15 mouse cellular contexts compared by ENCODE assay signal in genomic region chr17:86982497-86982896, GRCm38 (mm10). TPM values are rescaled to one million over a fixed set of nuclear protein-coding genes. Genes with fewer than 3 reads are reported as not detected.
DNase-seq lines count a peak whose midpoint lies in the region; ATAC-seq and TF ChIP-seq lines count a peak whose summit lies in the region.
"Had no signal": no experiment of that assay in that cellular context is flagged by ENCODE, and none has a peak within 500 bp of the region (broad histone marks: within the 10 kb centered on the region; RNA-seq: fewer than 3 reads in every experiment).

No protein-coding gene starts in this region.

- H3K27ac ChIP-seq in lung, postnatal 0 days (ENCODE audit: low read length) = no peak overlapping the region
- H3K27ac ChIP-seq: forebrain, embryonic 10.5 days; hindbrain, embryonic 15.5 days; limb, embryonic 15.5 days; macrophage had no signal

- no peak overlapping the region for H3K4me3 ChIP-seq in lung, postnatal 0 days (ENCODE audit: low read depth, low read length)
- H3K4me3 ChIP-seq: forebrain, embryonic 10.5 days; hindbrain, embryonic 15.5 days; limb, embryonic 15.5 days had no signal

- no peak for ATAC-seq in lung, postnatal 0 days

- no peak overlapping the region for H3K4me2 ChIP-seq in lung, postnatal 0 days (replicated peaks; ENCODE audit: low read depth, low read length)
- H3K4me2 ChIP-seq: hindbrain, embryonic 15.5 days; limb, embryonic 15.5 days had no signal

- H3K9ac ChIP-seq in lung, postnatal 0 days (replicated peaks; ENCODE audit: low read depth) = no peak overlapping the region
- H3K9ac ChIP-seq: hindbrain, embryonic 15.5 days; limb, embryonic 15.5 days had no signal

- 19% methylated on average over 9 of the region's 9 CpGs for WGBS in large intestine, adult 2 months
- WGBS in lung, postnatal 0 days = 63% methylated on average over 9 of the region's 9 CpGs

- peak; percentile 61 for DNase-seq in kidney, adult 11 months
- no peak for DNase-seq in kidney, postnatal 10 days
- DNase-seq in ZHBTc4 (ENCODE audit: low read depth, low spot score) = peak; percentile 83
- peak; percentile 63 to 66 for DNase-seq in heart, postnatal 10 days
- peak; percentile 57 for DNase-seq in large intestine, adult 2 months (ENCODE audit: low read depth, low spot score)
- no peak for DNase-seq in left cerebral cortex, adult 18-20 months (ENCODE audit: low spot score in 2 of 2)
- no peak for DNase-seq in left cerebral cortex, postnatal 36 days (ENCODE audit: low spot score in 2 of 2)
- DNase-seq in lung, postnatal 0 days (ENCODE audit: low spot score) = no peak
- DNase-seq: cerebellum, adult 2 months had no signal

- TF ChIP-seq CTCF in lung, postnatal 0 days (IDR thresholded peaks at IDR 0.05) = no peak

- intact Hi-C loops in heart, postnatal 10 days (cut with DNase I) = no loop called here
- intact Hi-C loops in left cerebral cortex, postnatal 36 days (cut with DNase I) = no loop called here

- H3K9me3 ChIP-seq in lung, postnatal 0 days (ENCODE audit: low read length) = no peaks in the 10 kb centered on the region
- H3K9me3 ChIP-seq: forebrain, embryonic 10.5 days; hindbrain, embryonic 15.5 days; limb, embryonic 15.5 days had no signal

- no peaks in the 10 kb centered on the region for H3K27me3 ChIP-seq in lung, postnatal 0 days (replicated peaks; ENCODE audit: insufficient read depth, low read length)
- H3K27me3 ChIP-seq: hindbrain, embryonic 15.5 days; limb, embryonic 15.5 days had no signal

- no peaks in the 10 kb centered on the region for H3K4me1 ChIP-seq in lung, postnatal 0 days (ENCODE audit: insufficient read depth, low read depth, low read length)

- no peak for TF ChIP-seq EP300 in lung, postnatal 0 days (IDR thresholded peaks at IDR 0.05)

- no peaks in the 10 kb centered on the region for H3K36me3 ChIP-seq in lung, postnatal 0 days (ENCODE audit: insufficient read depth, low read length)
- H3K36me3 ChIP-seq: hindbrain, embryonic 15.5 days had no signal

RNA-seq across cellular contexts. Expression of gene Rhoq, which starts 19.6 kb away (rescaled TPM):
- 100 to 1,000 TPM; 168 to 176 TPM for total RNA-seq in heart, postnatal 10 days (2021)
- polyA plus RNA-seq in large intestine, adult 2 months (2012; rRNA removed) = 13.9 and 20.5 TPM in 2 replicates
- total RNA-seq in left cerebral cortex, adult 18-20 months (2021) = 10 to 100 TPM; 37.8 to 46.2 TPM
- total RNA-seq in left cerebral cortex, postnatal 36 days (2021) = 10 to 100 TPM; 36.3 to 45.0 TPM
- polyA plus RNA-seq in lung, postnatal 0 days (2015; fragmentation: Nextera tagmentation; extraction: Ambion mirVana) = 10.7 and 11.5 TPM in 2 replicates

RNA-seq across cellular contexts. Expression of gene Atp6v1e2, which starts 34.8 kb away (rescaled TPM):
- total RNA-seq in heart, postnatal 10 days (2021) = not detected
- polyA plus RNA-seq in large intestine, adult 2 months (2012; rRNA removed) = not detected in 2 replicates
- total RNA-seq in left cerebral cortex, adult 18-20 months (2021) = not detected
- total RNA-seq in left cerebral cortex, postnatal 36 days (2021) = not detected
- not detected in 2 replicates for polyA plus RNA-seq in lung, postnatal 0 days (2015; fragmentation: Nextera tagmentation; extraction: Ambion mirVana)
- total RNA-seq: neutrophil, adult 5-6 weeks had no signal
- polyA plus RNA-seq: cerebellum, adult 2 months; embryonic facial prominence, embryonic 11.5 days; forebrain, embryonic 10.5 days; limb, embryonic 15.5 days; macrophage had no signal

RNA-seq across cellular contexts. Expression of gene Pigf, which starts 42.7 kb away (rescaled TPM):
- 1 to 10 TPM; 4.7 to 6.4 TPM for total RNA-seq in heart, postnatal 10 days (2021)
- 16.4 and 17.5 TPM in 2 replicates for polyA plus RNA-seq in large intestine, adult 2 months (2012; rRNA removed)
- 10 to 100 TPM; 19.1 to 19.7 TPM for total RNA-seq in left cerebral cortex, adult 18-20 months (2021)
- total RNA-seq in left cerebral cortex, postnatal 36 days (2021) = 10 to 100 TPM; 15.0 to 18.1 TPM
- polyA plus RNA-seq in lung, postnatal 0 days (2015; fragmentation: Nextera tagmentation; extraction: Ambion mirVana) = 17.5 and 18.3 TPM in 2 replicates

RNA-seq across cellular contexts. Expression of gene Cript, which starts 42.9 kb away (rescaled TPM):
- 10 to 100 TPM; 49.5 to 49.6 TPM for total RNA-seq in heart, postnatal 10 days (2021)
- 18.6 and 20.5 TPM in 2 replicates for polyA plus RNA-seq in large intestine, adult 2 months (2012; rRNA removed)
- total RNA-seq in left cerebral cortex, adult 18-20 months (2021) = 10 to 100 TPM; 57.7 to 68.4 TPM
- 10 to 100 TPM; 61.2 to 66.2 TPM for total RNA-seq in left cerebral cortex, postnatal 36 days (2021)
- 156 and 164 TPM in 2 replicates for polyA plus RNA-seq in lung, postnatal 0 days (2015; fragmentation: Nextera tagmentation; extraction: Ambion mirVana)

Comparison
In these comparisons a context has a peak if more than half of its experiments do, and no peak if none do; other contexts are left out.
1. DNase-seq: peak in kidney, adult 11 months (single experiment), ZHBTc4 (single experiment), heart, postnatal 10 days (2 of 2) and large intestine, adult 2 months (single experiment); none in kidney, postnatal 10 days (single experiment), left cerebral cortex, adult 18-20 months (0 of 2), left cerebral cortex, postnatal 36 days (0 of 2) and lung, postnatal 0 days (single experiment).